Mouse (Mus musculus): Measurements from ENCODE around the gene Prps1l1.

Gene Prps1l1

GRCm38 (mm10) chr12:35022066-35022465 is 37.5 kb downstream of the Prps1l1 start:
- DNase-seq (ENCODE audit: extremely low read depth, low read depth, low spot score): no peak

- DNase-seq (ENCODE audit: extremely low read depth, low read depth, low spot score): no peak
Measured at GRCm38 (mm10) chr12:35025916-35026432, 41.4 kb downstream of the Prps1l1 start.

- DNase-seq (ENCODE audit: extremely low read depth, low read depth, low spot score): no peak
Measured at GRCm38 (mm10) chr12:35027533-35027932, 43.0 kb downstream of the Prps1l1 start.
